Mouse (Mus musculus): ENCODE results near the gene Ssc4d.

The Ssc4d gene

DNA sequence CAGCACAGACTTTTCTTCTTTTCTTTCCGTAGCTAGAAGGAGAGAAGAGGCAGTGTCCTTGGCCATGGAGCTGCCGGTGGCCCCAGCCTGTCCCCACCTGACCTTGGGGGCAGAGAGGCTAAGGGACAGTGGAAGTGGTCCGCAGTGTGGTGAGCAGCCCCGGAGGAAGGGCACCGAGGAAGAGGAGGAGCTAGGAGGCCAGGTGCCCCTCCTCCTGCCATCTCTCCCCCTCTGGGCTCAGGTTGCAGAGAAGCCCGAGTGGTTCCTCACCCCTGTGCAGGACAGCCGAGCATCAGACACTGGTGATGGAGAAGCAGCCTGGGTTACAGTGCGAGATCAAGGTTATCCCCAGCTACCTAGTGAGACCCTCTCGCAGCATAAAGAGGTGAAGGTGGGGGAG is at the start of gene Ssc4d:
Gene Ssc4d, minus strand, starts transcription at position 167 of the 400 bp plus-strand sequence.
- no peak for DNase-seq (ENCODE audit: low spot score in 2 of 2)

DNA sequence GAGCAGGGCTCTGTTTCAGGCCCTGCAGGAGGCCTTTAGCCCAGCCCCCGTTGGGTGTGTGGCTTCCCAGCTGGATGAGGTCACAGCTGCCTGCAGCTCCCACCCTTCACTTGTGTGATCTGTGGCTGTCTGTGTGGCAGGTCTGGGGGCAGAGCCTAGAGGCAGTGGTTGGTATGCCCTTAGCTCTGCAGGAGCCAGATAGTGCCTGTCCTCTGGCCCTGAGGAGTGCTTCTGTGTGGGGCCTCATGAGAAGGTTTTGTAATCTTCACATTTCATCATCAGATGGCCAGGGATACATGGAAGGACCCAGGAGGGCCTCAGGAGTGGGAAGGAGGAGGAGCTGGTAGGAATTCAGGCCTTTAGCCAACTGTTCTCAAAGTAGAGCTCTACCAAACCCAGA is 45.6 kb upstream of the Ssc4d start:
- no peak for DNase-seq (ENCODE audit: low spot score in 2 of 2)

- no peak for DNase-seq (ENCODE audit: low spot score in 2 of 2)
Measured at GRCm38 (mm10) chr5:136018726-136019125, 44.4 kb upstream of the Ssc4d start.

GRCm38 (mm10) chr5:136017262-136017661 is 42.9 kb upstream of the Ssc4d start:
- no peak for DNase-seq (ENCODE audit: low spot score in 2 of 2)

DNA sequence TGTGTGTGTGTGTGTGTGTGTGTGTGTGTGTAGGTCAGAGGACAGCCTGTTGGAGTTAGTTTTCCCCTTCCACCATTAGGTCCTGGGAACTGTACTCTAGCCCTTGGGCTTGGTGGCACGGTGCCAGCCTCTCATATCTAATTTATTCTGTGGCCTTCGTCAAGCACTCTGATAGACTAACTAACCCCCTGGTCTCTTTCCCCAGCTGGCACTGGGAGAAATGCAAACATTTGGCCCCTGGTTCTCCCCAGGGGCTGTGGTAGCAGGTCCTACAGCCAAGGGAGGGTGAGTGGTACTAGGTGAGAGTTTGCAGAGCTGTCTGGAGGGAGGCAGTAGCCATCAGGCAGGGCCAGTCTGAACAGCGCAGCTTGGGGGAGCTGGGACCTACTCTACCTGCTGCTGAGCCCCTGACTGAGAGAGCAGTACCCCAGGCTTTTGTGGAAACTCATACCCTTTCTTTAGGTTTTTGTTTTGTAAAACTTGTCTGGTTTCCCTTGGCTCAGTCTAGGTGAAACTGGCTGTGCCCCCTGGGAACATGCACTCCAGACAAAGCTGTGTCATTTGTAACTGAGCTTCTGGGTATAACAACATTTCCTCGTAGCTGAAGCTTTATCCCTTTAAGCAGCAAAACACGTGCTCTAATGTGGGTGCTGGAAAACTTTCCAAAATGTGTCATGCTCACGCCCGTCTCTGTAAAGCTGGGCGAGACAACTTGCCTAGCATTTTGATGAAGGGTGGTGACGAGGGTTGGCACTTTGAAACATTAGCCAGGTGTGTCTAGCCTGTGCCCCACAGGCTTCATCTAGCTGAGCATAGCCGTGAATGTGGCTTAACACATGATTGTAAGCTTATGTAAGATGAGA is 41.9 kb upstream of the Ssc4d start:
- DNase-seq (ENCODE audit: low spot score in 2 of 2) = no peak

- DNase-seq (ENCODE audit: low spot score in 2 of 2) = no peak
Measured at GRCm38 (mm10) chr5:136015586-136015985, 41.3 kb upstream of the Ssc4d start.

GRCm38 (mm10) chr5:136014877-136015276 is 40.5 kb upstream of the Ssc4d start:
- DNase-seq (ENCODE audit: low spot score in 2 of 2) = no peak

DNA sequence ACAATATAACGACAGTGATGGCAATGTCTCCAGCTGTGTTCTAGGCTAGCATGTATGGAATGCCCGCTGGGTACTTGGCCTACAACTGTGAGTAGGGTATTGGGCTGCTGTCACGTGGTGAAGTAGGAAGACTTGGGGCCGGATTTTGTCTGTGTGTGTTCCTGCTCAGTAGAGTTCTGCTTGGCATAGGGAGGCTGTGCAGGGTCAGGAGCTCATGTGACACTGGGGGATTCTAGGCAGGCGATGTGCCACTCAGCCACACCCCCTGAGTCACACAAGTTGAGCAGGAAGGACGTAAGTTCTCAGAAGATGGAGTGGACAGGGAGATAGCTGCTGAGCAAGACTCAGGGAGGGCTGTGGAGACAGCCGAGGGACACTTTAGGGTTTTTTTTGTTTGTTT is 33.4 kb upstream of the Ssc4d start:
- no peak for DNase-seq (ENCODE audit: low spot score in 2 of 2)

DNA sequence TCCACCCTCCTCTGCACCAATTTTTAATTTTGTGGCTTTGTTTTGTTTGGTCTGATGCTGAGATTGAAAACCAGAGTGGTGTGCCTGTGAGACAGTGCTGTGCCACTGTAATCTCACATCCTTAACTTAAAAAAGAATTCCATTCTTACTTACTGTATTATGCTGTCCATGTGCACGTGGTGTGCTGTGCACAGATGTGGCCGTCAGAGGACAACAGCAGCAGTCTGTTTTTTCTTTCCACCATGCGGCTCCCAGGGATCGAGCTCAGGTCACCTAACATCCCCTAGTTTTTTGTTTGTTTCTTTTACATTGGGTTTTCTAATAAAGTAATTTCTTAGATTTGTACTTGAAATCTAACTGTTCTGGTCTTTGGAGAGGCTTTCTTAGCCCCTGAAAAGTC is 30.2 kb upstream of the Ssc4d start:
- no peak for DNase-seq (ENCODE audit: low spot score in 2 of 2)

GRCm38 (mm10) chr5:136002751-136003151 is 28.4 kb upstream of the Ssc4d start:
- no peak for DNase-seq (ENCODE audit: low spot score in 2 of 2)

DNA sequence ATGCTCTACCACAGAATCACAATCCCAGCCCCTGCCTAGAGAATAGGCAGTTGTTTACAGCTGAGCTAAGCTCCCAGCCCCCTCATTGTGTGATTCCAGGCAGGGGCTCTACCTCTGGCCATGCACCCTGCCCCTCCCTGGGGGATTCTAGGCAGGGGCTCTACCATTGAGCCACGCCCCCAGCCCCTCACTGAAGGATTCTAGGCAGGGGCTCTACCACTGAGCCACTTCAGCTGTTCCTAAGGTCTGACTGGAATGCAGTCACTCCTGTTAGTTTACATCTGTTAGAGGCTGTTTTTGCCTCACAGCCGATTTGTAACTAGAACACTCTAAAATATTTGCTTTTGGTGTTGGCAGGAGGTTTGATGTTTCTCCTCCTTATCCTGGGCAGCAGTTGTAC is 28.0 kb upstream of the Ssc4d start:
- DNase-seq (ENCODE audit: low spot score in 2 of 2) = no peak

- DNase-seq (ENCODE audit: low spot score in 2 of 2) = no peak
Measured at GRCm38 (mm10) chr5:136001222-136001621, 26.9 kb upstream of the Ssc4d start.

DNA sequence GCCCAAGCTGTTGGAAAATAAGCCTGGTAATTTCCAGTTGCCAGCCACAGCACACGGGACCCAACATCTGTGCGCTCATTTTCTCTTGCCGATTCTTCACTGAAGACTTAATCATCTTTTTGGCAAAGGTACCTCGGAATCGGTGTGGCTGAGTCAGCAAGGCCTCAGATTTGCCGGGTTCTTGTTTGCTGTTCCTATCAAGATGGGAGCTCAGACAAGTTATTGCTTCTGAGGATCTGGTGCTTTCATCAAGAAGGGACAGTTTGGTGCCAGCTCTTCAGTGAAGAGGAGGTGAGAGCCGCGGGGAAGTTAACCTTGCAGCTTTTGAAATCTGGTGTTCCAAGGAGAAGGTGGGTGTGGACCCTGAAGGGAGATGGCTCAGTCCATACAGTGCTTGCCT is 21.8 kb upstream of the Ssc4d start:
- DNase-seq (ENCODE audit: low spot score in 2 of 2) = no peak

GRCm38 (mm10) chr5:135994725-135995687 is 20.7 kb upstream of the Ssc4d start, which contains the start of gene Dtx2:
Gene Dtx2, plus strand, starts transcription at chr5:135994800.
- peak; percentile 83 to 92 for DNase-seq (ENCODE audit: low spot score in 2 of 2)

DNA sequence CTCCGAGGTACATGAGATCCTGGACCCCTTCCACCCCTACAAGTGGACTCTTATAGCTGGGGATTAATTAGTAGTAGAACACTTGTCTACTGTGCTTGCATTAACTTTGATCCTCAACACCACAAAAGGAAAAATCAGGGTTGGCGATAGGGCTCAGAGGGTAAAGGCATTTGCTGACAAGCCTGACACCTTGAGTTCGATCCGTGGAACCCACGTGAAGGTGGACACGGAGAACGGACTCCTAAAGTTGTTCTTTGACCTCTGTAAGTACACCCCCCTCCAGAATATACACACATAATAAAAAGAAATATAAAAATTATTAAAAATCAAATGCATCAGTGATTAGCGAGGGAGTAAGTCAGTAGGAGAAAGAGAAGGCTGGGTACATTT is 20.0 kb upstream of the Ssc4d start:
- no peak for DNase-seq (ENCODE audit: low spot score in 2 of 2)

- DNase-seq (ENCODE audit: low spot score in 2 of 2) = no peak
Measured at GRCm38 (mm10) chr5:135993381-135993965, 19.1 kb upstream of the Ssc4d start.

GRCm38 (mm10) chr5:135990601-135991000 is 16.3 kb upstream of the Ssc4d start:
- DNase-seq (ENCODE audit: low spot score in 2 of 2) = peak in 1 of 2 experiments; percentile 42

GRCm38 (mm10) chr5:135987248-135987647 is 12.9 kb upstream of the Ssc4d start:
- no peak for DNase-seq (ENCODE audit: low spot score in 2 of 2)

DNA sequence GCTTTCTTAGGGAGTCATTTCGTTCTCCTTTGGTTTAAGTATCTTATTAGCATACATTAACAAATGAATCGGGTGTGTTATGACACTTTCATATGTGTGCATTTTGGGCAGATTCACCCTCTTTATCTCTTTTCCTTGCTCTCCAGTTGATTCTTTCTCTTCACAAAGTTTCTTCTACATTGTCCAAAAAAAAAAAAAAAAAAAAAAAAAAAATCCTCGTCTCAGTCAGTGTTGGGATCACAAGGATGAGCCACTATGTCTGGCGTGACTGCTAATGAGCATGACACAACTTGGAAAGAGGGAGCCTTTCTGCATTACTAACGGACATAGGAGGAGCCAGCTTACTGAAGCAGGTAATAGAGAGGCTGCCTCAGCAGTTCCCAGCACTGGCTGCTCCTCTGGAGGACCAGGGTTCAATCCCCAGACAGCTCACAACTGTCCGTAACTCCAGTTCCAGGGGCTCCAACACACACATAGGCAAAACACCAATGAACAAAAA is 10.3 kb upstream of the Ssc4d start:
- DNase-seq (ENCODE audit: low spot score in 2 of 2) = no peak

DNA sequence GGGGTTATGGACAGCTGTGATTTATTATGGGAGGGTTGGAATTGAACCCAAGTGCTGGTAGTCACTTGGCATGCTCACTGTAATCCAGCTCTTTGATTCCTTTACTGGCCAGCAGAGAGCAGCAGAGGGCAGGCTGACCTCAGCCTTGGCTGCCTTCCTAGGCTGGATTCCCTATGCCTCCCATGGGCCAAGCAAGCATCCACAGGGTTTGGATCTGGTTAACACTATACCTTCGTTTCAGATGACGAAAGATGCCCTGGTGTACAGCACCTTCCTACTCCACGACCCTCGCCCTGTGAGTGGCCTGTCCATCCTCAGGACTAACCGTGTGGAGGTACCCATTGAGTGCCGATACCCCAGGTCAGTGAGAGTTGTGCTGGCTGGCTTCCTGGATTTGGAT is 8.1 kb upstream of the Ssc4d start:
- DNase-seq (ENCODE audit: low spot score in 2 of 2) = peak; percentile 33 to 59

DNA sequence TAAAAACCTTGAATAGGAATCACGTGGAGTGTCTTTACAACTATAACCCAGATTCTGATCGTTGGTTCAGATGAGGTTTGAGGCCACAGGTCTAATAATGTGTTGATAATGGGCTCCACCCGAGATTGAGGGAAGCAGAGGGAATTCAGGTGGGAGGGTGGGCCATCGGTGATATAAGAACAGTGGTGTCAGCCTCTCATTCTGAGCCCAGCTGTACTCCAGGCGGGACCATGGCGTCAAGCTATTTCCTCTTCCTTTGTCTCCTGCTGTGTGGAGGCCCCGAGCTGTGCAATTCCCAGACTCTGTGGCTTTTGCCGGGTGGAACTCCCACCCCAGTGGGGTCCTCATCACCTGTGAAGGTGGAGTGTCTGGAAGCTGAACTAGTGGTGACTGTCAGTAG is 5.6 kb upstream of the Ssc4d start, which contains the start of gene Zp3:
Gene Zp3, plus strand, starts transcription at position 196 of the 400 bp plus-strand sequence.
- DNase-seq (ENCODE audit: low spot score in 2 of 2) = no peak

GRCm38 (mm10) chr5:135979381-135979780 is 5.0 kb upstream of the Ssc4d start:
- no peak for DNase-seq (ENCODE audit: low spot score in 2 of 2)

Measured in spleen, postnatal 10 days (tissue).